Mouse (Mus musculus) hindbrain, embryonic 10.5 days (tissue): Measurements from ENCODE around the gene Tufm. TPM values are rescaled to one million over a fixed set of nuclear protein-coding genes. Genes with fewer than 3 reads are reported as not detected.

Experiments used
- DNase-seq: peaks from one replicate; pipeline ENCODE4 v3.0.0-alpha.2; 2017; ENCODE audit warnings: low spot score
- H3K27ac ChIP-seq: fragments of 300-500 bp; sonication (generic); 2 replicates; pipeline ENCODE4 v1.5.1; 2016; ENCODE audit warnings: mild to moderate bottlenecking, moderate library complexity
- H3K27me3 ChIP-seq: fragments of 300-500 bp; sonication (generic); 2 replicates; pipeline ENCODE4 v1.6.1; 2016; ENCODE audit warnings: mild to moderate bottlenecking; ENCODE audit not compliant: poor library complexity, insufficient read depth, severe bottlenecking
- H3K36me3 ChIP-seq: fragments of 300-500 bp; sonication (generic); 2 replicates; pipeline ENCODE4 v1.6.1; 2016; ENCODE audit warnings: mild to moderate bottlenecking, moderate library complexity
- H3K4me1 ChIP-seq: fragments of 300-500 bp; sonication (generic); replicated peaks from 2 replicates; pipeline ENCODE4 v1.6.1; 2016; ENCODE audit warnings: mild to moderate bottlenecking
- H3K4me3 ChIP-seq: fragments of 300-500 bp; sonication (generic); 2 replicates; pipeline ENCODE4 v1.5.1; 2016; ENCODE audit warnings: mild to moderate bottlenecking, moderate library complexity
- H3K9me3 ChIP-seq: fragments of 300-500 bp; sonication (generic); 2 replicates; pipeline ENCODE4 v1.6.1; 2016; ENCODE audit warnings: mild to moderate bottlenecking, moderate library complexity
- WGBS: fragments of 180-500 bp; shearing (Covaris S2); methylation state at CpG from one replicate; pipeline ENCODE4 v1.1.7; 2016; 5-methylcytosine and 5-hydroxymethylcytosine counted together
- polyA plus RNA-seq: library from polyadenylated mRNA; unstranded; fragments of >200 nt; fragmentation: Nextera tagmentation; extraction: Ambion mirVana; gene quantifications from 2 replicates; pipeline ENCODE4 v1.2.1, GENCODE M21; 2016

The Tufm gene
- 156 and 169 TPM in 2 replicates for polyA plus RNA-seq

- under 1% methylated on average over 32 of the region's 32 CpGs for WGBS
- peaks cover 37% of the 10 kb centered on the region for H3K36me3 ChIP-seq
- H3K9me3 ChIP-seq, result no peaks in the 10 kb centered on the region
- peak within 1 kb of the TSS; percentile 78 for H3K4me3 ChIP-seq
- peak within 1 kb of the TSS; percentile 86 for H3K27ac ChIP-seq
- peaks cover 25% of the 10 kb centered on the region for H3K4me1 ChIP-seq
- DNase-seq, result peak; percentile 98
- no peaks in the 10 kb centered on the region for H3K27me3 ChIP-seq
Observed at GRCm38 (mm10) chr7:126487052-126487483, at the start of gene Tufm. Gene Tufm, plus strand, starts transcription at chr7:126487361.

GRCm38 (mm10) chr7:126440134-126440533, 47.0 kb upstream of the Tufm start:
- Histone ChIP-seq H3K36me3 (peaks cover 39% of the 10 kb centered on the region), H3K9me3 (no peaks in the 10 kb centered on the region), H3K4me3 (no peak overlapping the region), H3K27me3 (no peaks in the 10 kb centered on the region), H3K27ac (no peak overlapping the region), H3K4me1 (0 out of 2 replicates have a peak, but pooled peaks cover 4% of the 10 kb centered on the region)
- 85% methylated on average over 9 of the region's 9 CpGs for WGBS
- DNase-seq, result no peak

- WGBS, result 93% methylated on average over 10 of the region's 10 CpGs
- no peak overlapping the region for H3K4me3 ChIP-seq
- peaks cover 65% of the 10 kb centered on the region for H3K36me3 ChIP-seq
Observed at GRCm38 (mm10) chr7:126443997-126444396, 43.2 kb upstream of the Tufm start.

GRCm38 (mm10) chr7:126444536-126444935, 42.6 kb upstream of the Tufm start:
- no peaks in the 10 kb centered on the region for H3K9me3 ChIP-seq
- peaks cover 65% of the 10 kb centered on the region for H3K36me3 ChIP-seq
- no peaks in the 10 kb centered on the region for H3K4me1 ChIP-seq
- no peak overlapping the region for H3K27ac ChIP-seq
- no peaks in the 10 kb centered on the region for H3K27me3 ChIP-seq
- no peak overlapping the region for H3K4me3 ChIP-seq
- no peak for DNase-seq
- 94% methylated on average over 9 of the region's 9 CpGs for WGBS

More at GRCm38 (mm10) chr7:126443997-126444396, 43.2 kb upstream of the Tufm start:
- no peaks in the 10 kb centered on the region for H3K4me1 ChIP-seq
- no peak for DNase-seq
- no peak overlapping the region for H3K27ac ChIP-seq
- no peaks in the 10 kb centered on the region for H3K9me3 ChIP-seq
- no peaks in the 10 kb centered on the region for H3K27me3 ChIP-seq

DNA sequence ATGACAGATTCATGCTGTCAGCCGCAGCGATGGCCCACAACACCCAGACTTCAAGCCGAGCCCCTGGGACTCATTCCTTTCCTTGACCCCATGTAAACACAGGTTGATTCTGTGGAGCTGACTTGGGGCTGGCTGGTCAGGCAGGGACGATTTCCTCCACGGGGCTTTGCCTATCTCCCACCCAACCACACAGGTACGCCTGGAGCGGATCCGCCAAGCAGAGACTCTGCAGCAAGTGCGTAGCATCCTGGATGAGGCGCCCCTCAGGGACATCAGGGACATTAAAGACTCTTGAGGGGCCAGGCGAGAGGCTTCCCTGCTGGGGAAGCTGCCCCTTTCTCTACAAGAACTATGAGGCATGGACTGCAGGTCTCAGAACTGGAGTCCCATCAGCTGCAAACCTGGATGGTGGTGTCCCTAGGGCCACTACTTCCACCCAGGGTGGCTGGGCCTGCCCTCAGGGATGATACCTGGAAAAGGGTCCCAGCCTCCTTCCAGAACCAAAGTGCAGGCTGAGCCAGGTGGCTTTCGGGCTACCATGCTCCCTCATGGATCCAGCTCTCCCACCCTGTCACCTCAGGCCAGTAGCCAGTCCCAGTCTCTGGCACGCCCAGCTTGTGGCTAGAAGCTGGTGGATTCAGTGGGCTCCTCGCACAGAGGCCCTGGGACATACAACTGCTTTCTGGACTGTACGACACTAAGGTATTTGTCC, 41.9 kb upstream of the Tufm start:
- no peak overlapping the region for H3K4me3 ChIP-seq
- no peak for DNase-seq
- H3K27ac ChIP-seq, result no peak overlapping the region
- H3K9me3 ChIP-seq, result no peaks in the 10 kb centered on the region
- H3K36me3 ChIP-seq, result peaks cover 62% of the 10 kb centered on the region
- no peaks in the 10 kb centered on the region for H3K4me1 ChIP-seq
- WGBS, result 94% methylated on average over 15 of the region's 15 CpGs
- H3K27me3 ChIP-seq, result no peaks in the 10 kb centered on the region

DNA sequence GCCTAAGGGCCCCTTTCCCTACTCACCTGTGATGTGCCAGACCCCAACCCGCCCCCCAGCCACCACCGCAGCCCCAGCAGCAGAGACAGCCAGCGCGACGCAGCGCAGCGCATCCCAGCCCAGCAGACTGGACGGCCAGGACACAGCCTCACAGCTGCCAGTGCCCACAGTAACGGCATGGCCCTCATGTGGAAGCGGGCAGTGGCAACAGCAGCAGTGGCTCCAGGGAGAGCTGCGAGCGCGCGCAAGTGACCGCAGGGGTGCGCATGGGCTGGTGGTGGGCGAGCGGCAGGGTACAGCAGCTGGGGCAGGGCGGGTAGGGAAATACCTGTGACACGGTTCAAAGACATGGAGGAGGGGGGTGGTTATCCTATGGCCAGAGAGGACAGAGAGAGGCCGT, 40.9 kb upstream of the Tufm start:
- DNase-seq, result no peak
- H3K27me3 ChIP-seq, result no peaks in the 10 kb centered on the region
- no peak overlapping the region for H3K4me3 ChIP-seq
- 90% methylated on average over 21 of the region's 21 CpGs for WGBS
- no peaks in the 10 kb centered on the region for H3K9me3 ChIP-seq
- H3K36me3 ChIP-seq, result peaks cover 56% of the 10 kb centered on the region
- H3K4me1 ChIP-seq, result no peaks in the 10 kb centered on the region
- no peak overlapping the region for H3K27ac ChIP-seq

- no peak overlapping the region for H3K4me3 ChIP-seq
Observed at GRCm38 (mm10) chr7:126448481-126448880, 38.7 kb upstream of the Tufm start.

GRCm38 (mm10) chr7:126449991-126450390, 37.2 kb upstream of the Tufm start:
- 91% methylated on average over 18 of the region's 18 CpGs for WGBS
- Histone ChIP-seq H3K4me1 (no peaks in the 10 kb centered on the region), H3K4me3 (no peak overlapping the region), H3K36me3 (peaks cover 37% of the 10 kb centered on the region), H3K27me3 (no peaks in the 10 kb centered on the region), H3K9me3 (no peaks in the 10 kb centered on the region), H3K27ac (no peak overlapping the region)
- DNase-seq, result no peak

More at GRCm38 (mm10) chr7:126448481-126448880, 38.7 kb upstream of the Tufm start:
- Histone ChIP-seq H3K9me3 (no peaks in the 10 kb centered on the region), H3K27ac (no peak overlapping the region), H3K27me3 (no peaks in the 10 kb centered on the region), H3K4me1 (no peaks in the 10 kb centered on the region), H3K36me3 (peaks cover 50% of the 10 kb centered on the region)
- no peak for DNase-seq
- 92% methylated on average over 19 of the region's 19 CpGs for WGBS

- WGBS, result 91% methylated on average over 6 of the region's 6 CpGs
- no peak overlapping the region for H3K27ac ChIP-seq
- H3K36me3 ChIP-seq, result peaks cover 31% of the 10 kb centered on the region
- H3K4me3 ChIP-seq, result no peak overlapping the region
- H3K9me3 ChIP-seq, result no peaks in the 10 kb centered on the region
- DNase-seq, result no peak
- no peaks in the 10 kb centered on the region for H3K4me1 ChIP-seq
- H3K27me3 ChIP-seq, result no peaks in the 10 kb centered on the region
Observed at GRCm38 (mm10) chr7:126450641-126451040, 36.5 kb upstream of the Tufm start.

GRCm38 (mm10) chr7:126452244-126452643, 34.9 kb upstream of the Tufm start:
- Histone ChIP-seq H3K27me3 (no peaks in the 10 kb centered on the region), H3K9me3 (no peaks in the 10 kb centered on the region), H3K27ac (no peak overlapping the region), H3K36me3 (peaks cover 17% of the 10 kb centered on the region; the same call in 1 of the 2 replicates), H3K4me3 (no peak overlapping the region), H3K4me1 (no peaks in the 10 kb centered on the region)
- 92% methylated on average over 3 of the region's 3 CpGs for WGBS
- DNase-seq, result no peak

DNA sequence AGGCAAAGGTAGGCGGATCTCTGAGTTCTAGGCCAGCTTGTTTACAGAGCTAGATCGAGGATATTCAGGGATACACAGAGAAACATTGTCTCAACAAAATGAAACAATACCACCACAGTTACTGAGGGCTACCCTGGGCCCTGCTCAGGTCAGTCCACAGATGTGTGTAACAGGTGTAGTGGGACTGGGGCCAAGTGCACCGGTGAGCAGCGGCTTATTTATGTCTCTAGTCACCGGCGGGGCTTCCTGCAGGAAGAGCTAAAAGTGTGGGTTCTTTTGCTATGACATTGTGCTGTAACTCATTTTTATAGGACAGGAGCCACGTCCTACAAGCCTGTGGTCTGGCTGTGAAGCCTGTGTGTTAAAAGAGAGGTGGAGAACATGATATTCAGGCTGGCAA, 33.3 kb upstream of the Tufm start:
- peaks cover under 1% of the 10 kb centered on the region; the same call in 1 of the 2 replicates for H3K36me3 ChIP-seq
- H3K27ac ChIP-seq, result no peak overlapping the region
- WGBS, result 79% methylated on average over 7 of the region's 7 CpGs
- H3K4me1 ChIP-seq, result 0 out of 2 replicates have a peak, but pooled peaks cover 8% of the 10 kb centered on the region
- no peaks in the 10 kb centered on the region for H3K27me3 ChIP-seq
- no peak overlapping the region for H3K4me3 ChIP-seq
- no peak for DNase-seq
- no peaks in the 10 kb centered on the region for H3K9me3 ChIP-seq

GRCm38 (mm10) chr7:126455242-126455641, 31.9 kb upstream of the Tufm start:
- 75% methylated on average over 2 of the region's 2 CpGs for WGBS

More at GRCm38 (mm10) chr7:126455242-126455641, 31.9 kb upstream of the Tufm start:
- Histone ChIP-seq H3K9me3 (no peaks in the 10 kb centered on the region), H3K36me3 (no peaks in the 10 kb centered on the region), H3K4me1 (0 out of 2 replicates have a peak, but pooled peaks cover 9% of the 10 kb centered on the region), H3K27me3 (no peaks in the 10 kb centered on the region), H3K27ac (no peak overlapping the region), H3K4me3 (no peak overlapping the region)
- no peak for DNase-seq
